Mouse (Mus musculus) ES-Bruce4 (cell line): ENCODE data around the gene Syt13. TPM values are rescaled to one million over a fixed set of nuclear protein-coding genes. Genes with fewer than 3 reads are reported as not detected.

Experiments
- H3K27ac ChIP-seq: 2 replicates; pipeline ENCODE4 v1.5.1; 2012; ENCODE audit warnings: low read length, inconsistent platforms; ENCODE audit not compliant: insufficient read depth
- H3K27me3 ChIP-seq: 2 replicates; pipeline ENCODE4 v1.6.1; 2012; ENCODE audit warnings: mild to moderate bottlenecking, low read length, inconsistent platforms; ENCODE audit not compliant: control insufficient read depth, poor library complexity, insufficient read depth, severe bottlenecking
- H3K36me3 ChIP-seq: 2 replicates; pipeline ENCODE4 v1.6.1; 2012; ENCODE audit warnings: inconsistent platforms, mild to moderate bottlenecking, low read length, moderate library complexity; ENCODE audit not compliant: control insufficient read depth, poor library complexity, insufficient read depth, severe bottlenecking
- H3K4me1 ChIP-seq: one replicate; pipeline ENCODE4 v1.8.1; 2011; ENCODE audit warnings: low read length; ENCODE audit not compliant: control insufficient read depth, insufficient read depth
- H3K4me3 ChIP-seq: 2 replicates; pipeline ENCODE4 v1.5.1; 2011; ENCODE audit warnings: low read depth, mild to moderate bottlenecking, low read length
- H3K9ac ChIP-seq: 2 replicates; pipeline ENCODE4 v1.6.1; 2012; ENCODE audit warnings: low read depth, mild to moderate bottlenecking, inconsistent platforms; ENCODE audit not compliant: poor library complexity, severe bottlenecking
- H3K9me3 ChIP-seq: replicated peaks from 2 replicates; pipeline ENCODE4 v1.6.1; 2012; ENCODE audit warnings: mild to moderate bottlenecking, low read length, inconsistent platforms; ENCODE audit not compliant: control insufficient read depth, poor library complexity, insufficient read depth, severe bottlenecking
- CTCF ChIP-seq: IDR thresholded peaks from one replicate; pipeline ENCODE4 v1.8.1; 2011; ENCODE audit warnings: low read depth, low read length
- EP300 ChIP-seq: IDR thresholded peaks from 2 replicates; pipeline ENCODE4 v1.6.1; 2011; ENCODE audit warnings: low read depth, low read length; ENCODE audit not compliant: insufficient read depth
- POLR2A ChIP-seq: IDR thresholded peaks from one replicate; pipeline ENCODE4 v1.8.1; 2011; ENCODE audit warnings: low read length; ENCODE audit not compliant: insufficient read depth
- polyA plus RNA-seq: library from polyadenylated mRNA; stranded (reverse); fragments of >200 nt; gene quantifications from 2 replicates; pipeline ENCODE4 v1.2.4, GENCODE M21; 2011; ENCODE audit warnings: low read depth; ENCODE audit not compliant: missing spikeins, insufficient read depth, insufficient read length

The Syt13 gene
- polyA plus RNA-seq, 1 experiment = 11.2 TPM

DNA sequence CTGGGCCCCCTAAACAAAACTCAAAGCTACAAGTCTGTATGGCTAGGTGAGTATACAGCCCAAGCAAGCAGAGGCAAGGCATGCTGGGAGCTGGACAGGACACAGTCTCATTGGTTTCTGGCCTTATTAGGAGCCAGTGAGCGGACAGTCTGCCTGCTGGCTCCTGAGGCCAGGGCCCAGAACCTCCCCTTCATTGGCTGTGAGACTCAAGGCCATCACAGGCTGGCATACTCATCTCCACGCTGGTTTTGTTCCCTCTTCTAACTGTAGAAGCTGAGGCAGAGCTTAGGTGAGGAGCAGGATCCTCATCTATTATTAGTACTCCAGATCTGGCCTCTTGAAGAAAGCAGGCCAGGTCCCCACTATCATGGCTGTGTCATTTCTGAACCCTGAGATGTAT lies 70.3 kb downstream of the Syt13 start:
- Histone ChIP-seq H3K36me3 (no peaks in the 10 kb centered on the region), H3K9me3 (no peaks in the 10 kb centered on the region), H3K27ac (no peak overlapping the region), H3K9ac (no peak overlapping the region), H3K27me3 (no peaks in the 10 kb centered on the region), H3K4me1 (no peaks in the 10 kb centered on the region), H3K4me3 (no peak overlapping the region)
- no peak for TF ChIP-seq CTCF
- TF ChIP-seq POLR2A = no peak

DNA sequence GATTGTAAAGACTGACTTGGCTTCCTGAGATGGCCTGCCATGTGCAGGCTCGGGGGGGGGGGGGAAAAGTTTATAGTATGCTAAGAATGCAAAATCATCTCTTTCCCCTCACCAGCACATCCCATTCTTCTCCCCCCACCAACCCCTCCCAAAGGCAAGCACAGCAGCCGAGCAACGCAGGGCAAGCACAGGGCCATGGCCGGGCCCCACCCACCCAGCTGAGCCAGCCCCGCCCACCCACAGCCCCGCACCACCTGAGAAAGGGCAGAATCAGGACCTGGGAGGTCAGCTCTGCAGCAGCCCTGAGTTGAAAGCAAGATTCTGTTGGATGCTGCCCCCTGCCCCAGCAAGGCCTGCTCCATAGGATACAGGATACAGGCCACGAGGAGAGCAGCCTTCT lies 70.7 kb downstream of the Syt13 start:
- TF ChIP-seq POLR2A = no peak
- TF ChIP-seq CTCF = no peak
- no peak for TF ChIP-seq EP300
- Histone ChIP-seq H3K27me3 (no peaks in the 10 kb centered on the region), H3K4me3 (no peak overlapping the region), H3K27ac (no peak overlapping the region), H3K9me3 (no peaks in the 10 kb centered on the region), H3K36me3 (no peaks in the 10 kb centered on the region), H3K9ac (no peak overlapping the region), H3K4me1 (no peaks in the 10 kb centered on the region)

DNA sequence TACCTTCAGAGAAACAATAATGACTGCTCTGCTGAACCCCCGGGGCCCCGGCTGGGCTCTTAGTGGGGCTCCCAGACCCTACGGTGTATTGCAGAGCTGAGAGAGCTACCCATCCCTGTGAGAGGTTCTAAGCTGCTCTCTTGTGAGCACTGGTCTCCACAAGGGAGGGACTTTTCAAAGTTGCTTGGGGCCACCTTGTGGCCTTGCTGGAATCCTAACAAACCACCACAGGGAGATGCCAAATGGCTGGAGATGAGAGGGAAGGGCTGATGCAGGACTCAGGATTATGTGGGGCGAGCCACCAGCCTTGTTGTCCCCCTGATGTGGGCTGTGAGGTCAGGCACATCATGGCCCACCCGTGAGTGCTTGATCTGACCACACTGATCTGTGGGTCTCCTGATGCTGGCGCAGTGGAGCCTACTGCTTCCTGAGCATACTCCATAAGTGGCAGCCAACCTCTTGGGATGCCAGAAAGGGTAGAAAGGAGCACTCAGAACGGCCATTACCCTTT lies 72.3 kb downstream of the Syt13 start:
- Histone ChIP-seq H3K9ac (no peak overlapping the region), H3K4me1 (no peaks in the 10 kb centered on the region), H3K27me3 (no peaks in the 10 kb centered on the region), H3K9me3 (no peaks in the 10 kb centered on the region), H3K36me3 (no peaks in the 10 kb centered on the region), H3K4me3 (no peak overlapping the region), H3K27ac (no peak overlapping the region)
- TF ChIP-seq POLR2A (no peak), EP300 (no peak), CTCF (no peak)

DNA sequence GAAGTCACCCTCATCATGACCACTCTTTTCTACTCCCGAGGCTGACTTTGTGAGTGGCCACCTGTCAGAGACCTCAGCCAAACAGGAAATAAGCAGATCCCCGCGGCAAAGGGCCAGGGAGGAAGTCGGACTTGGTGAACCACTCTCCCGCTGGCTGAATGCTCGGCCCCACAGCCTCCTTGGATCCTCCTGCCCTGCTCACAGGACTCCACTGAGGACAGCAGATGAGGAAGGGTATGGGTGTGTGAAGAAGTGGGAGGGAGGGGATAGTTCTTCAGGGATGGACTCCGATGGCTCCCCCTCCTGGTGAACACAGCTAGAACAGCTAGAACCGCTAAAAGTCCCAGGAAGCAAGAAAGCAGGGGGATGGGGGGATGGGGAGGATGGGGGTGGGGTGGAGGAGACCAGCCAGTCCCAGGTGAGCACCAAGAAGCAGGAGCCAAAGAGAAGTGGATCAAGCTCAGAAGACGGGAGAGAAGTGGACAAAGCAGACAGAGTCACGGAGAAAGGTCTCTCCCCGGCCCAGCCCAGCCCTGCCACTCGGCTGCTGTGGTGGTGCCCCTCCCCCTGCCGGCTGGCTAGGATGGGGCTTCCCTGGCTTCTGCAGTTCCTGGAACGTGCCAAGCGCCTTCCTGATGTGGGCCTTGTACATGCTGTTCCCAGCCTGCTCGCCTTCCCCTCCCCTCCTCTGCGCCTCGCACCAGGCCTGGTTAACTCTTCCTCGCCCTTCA lies 73.2 kb downstream of the Syt13 start:
- no peak overlapping the region for H3K4me3 ChIP-seq
- H3K27me3 ChIP-seq = no peaks in the 10 kb centered on the region
- no peaks in the 10 kb centered on the region for H3K36me3 ChIP-seq
- H3K4me1 ChIP-seq = no peaks in the 10 kb centered on the region
- H3K27ac ChIP-seq = no peak overlapping the region
- H3K9ac ChIP-seq = no peak overlapping the region
- TF ChIP-seq EP300 (no peak), CTCF (peak; percentile 61)
- no peaks in the 10 kb centered on the region for H3K9me3 ChIP-seq

DNA sequence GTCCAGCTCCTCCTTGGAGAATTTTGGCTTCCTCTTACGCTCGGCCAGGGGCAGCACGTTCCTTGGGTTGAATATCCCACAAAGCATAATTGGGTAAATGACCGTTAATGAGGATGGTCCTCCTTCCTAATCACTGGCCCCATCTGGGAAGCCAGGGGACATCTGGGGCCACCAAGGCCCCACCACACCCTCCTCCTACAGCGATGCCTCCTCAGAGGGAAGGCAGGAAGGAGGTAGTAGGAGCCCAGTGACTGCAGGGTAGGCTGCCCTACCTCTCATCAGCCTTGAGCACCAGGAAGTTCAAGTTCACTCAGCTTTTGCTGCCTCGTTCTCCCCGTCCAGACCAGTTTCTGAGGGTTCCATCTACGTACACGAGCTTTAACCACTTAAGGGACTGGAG lies 74.7 kb downstream of the Syt13 start:
- H3K4me3 ChIP-seq = no peak overlapping the region
- no peak overlapping the region for H3K9ac ChIP-seq
- TF ChIP-seq POLR2A = no peak
- no peak for TF ChIP-seq CTCF
- no peak for TF ChIP-seq EP300
- no peaks in the 10 kb centered on the region for H3K9me3 ChIP-seq
- no peaks in the 10 kb centered on the region for H3K27me3 ChIP-seq
- H3K36me3 ChIP-seq = no peaks in the 10 kb centered on the region
- H3K27ac ChIP-seq = no peak overlapping the region
- no peaks in the 10 kb centered on the region for H3K4me1 ChIP-seq

DNA sequence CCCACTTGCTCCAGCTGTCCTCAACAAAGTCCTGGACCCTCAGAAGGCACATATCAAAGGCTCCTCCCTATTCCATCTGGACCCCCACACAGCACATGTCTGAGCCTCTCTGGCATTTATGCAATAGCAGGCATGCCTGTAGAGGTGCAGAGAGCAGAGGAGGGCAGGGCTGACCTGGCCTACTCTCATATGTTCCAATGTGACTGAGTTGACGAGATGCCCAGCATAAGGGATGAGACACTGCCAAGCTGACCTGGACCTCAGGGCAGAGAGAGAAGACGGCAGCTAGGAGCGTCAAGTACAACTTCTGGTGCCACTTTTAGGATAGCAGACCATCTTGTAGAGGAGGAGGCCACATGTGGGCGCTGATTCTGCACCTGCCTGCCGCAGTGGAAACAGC lies 77.1 kb downstream of the Syt13 start:
- TF ChIP-seq EP300 (no peak), POLR2A (no peak), CTCF (no peak)
- Histone ChIP-seq H3K4me1 (no peaks in the 10 kb centered on the region), H3K36me3 (no peaks in the 10 kb centered on the region), H3K27ac (no peak overlapping the region), H3K9ac (no peak overlapping the region), H3K9me3 (no peaks in the 10 kb centered on the region), H3K27me3 (no peaks in the 10 kb centered on the region), H3K4me3 (no peak overlapping the region)
